Mouse (Mus musculus) c-Kit-positive CD71-positive TER-119-negative erythroid progenitor cells, embryonic 14.5 days (primary cell): ENCODE results near the gene Cep350.

Source experiments
- DNase-seq: peaks from one replicate; pipeline ENCODE4 v3.0.0-alpha.2; 2013; ENCODE audit warnings: low read depth

Cep350 gene

DNA sequence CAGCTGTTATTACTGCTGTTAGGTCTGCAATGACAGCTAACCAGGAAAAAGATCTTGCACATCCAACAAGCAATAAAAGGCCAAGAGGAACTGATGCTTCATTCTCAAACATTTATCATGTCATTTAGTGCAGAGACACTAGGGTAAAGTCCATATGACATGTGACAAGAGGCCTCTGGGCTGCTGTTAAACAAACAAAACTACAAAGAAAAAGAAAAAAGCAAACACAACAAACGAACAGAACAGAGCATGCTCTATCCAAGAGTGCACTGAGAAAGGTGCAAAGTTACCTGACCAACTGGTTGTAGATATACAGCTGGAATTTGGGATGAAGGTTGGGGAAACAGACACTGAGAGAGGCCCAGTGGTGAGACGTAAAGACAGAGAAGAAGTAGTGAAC lies 86.2 kb downstream of the Cep350 start:
- DNase-seq = no peak

GRCm38 (mm10) chr1:155882646-155883231 lies 90.3 kb downstream of the Cep350 start:
- peak; percentile 44 for DNase-seq

GRCm38 (mm10) chr1:155879596-155879995 lies 93.5 kb downstream of the Cep350 start:
- DNase-seq = no peak

DNA sequence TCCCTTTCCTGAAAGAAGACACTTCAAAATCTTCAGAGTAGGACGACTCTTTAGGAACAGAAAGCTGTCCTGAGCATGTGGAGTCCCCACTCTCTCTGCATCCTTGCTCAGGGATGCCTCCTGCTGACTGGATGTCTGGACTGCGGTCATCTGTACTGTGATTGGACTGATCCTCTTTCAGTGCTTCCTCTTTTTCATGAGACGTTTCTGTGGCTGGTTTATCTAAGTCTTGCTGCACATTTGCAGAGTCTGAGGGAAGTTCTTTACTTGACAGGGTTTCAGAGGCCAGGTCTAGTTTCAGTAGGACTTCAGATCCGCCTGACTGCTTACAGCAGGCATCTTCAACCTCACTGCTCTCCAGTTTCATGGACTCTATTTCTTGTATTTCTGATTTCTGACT lies 110.1 kb downstream of the Cep350 start:
- DNase-seq = no peak

DNA sequence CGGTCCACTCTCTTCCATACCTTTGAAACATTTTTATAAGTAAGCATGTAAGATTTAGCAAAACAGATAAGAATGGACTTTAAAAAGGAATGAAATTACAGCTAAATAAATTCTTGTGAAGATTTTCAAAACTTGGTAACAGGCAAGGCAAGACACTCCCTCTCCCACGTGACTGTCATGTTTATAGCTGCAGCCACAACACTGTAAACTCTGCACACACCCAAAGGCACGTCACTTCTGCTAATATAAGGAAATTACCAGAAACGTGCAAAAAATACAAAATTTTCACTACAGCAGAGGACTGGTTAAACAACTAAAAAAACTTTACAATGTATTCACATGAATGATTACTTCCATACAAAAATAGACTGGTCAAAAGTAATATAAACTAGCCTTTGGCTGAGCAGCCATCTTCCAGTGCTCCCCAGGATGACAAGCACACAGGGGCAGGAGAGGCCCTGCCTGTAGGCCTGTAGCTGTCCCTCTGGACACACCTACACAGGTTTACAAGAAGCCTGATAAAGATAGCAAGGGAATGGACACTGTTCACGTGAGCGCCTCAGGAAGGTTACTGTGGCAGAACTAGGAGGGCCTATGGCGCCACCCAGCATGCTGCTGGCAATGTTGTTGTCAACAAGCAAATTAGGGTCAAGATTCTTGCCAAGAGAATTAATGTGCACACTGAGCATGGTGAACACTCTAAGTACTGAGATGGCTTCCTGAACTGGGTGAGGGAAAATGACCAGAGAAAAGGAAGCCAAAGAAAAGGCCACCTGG lies 117.9 kb downstream of the Cep350 start:
- DNase-seq = no peak

- DNase-seq = no peak
These were observed 120.0 kb downstream of the Cep350 start for GRCm38 (mm10) chr1:155853009-155853408.

GRCm38 (mm10) chr1:155844235-155844634 lies 128.8 kb downstream of the Cep350 start:
- DNase-seq = no peak

GRCm38 (mm10) chr1:155843538-155843937 lies 129.5 kb downstream of the Cep350 start:
- DNase-seq = no peak

DNA sequence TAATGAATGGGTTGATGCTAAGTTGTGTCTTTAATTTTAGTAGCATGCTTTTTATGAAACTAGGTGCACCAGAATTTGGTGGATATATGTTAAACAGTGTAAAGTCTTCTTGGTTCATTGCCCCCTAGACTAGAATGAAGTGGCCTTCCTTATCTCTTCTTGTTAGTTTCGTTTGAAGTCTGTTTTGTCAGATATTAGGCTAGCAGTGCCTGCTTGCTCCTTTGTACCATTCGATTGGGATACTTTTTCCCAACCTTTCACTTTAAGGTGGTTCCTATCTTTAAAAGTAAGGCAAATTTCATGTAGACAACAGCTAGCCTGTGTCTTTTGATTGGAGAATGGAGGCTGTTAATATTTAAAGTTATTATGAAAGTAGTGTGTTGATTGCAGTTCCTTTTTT lies 137.4 kb downstream of the Cep350 start:
- no peak for DNase-seq

DNA sequence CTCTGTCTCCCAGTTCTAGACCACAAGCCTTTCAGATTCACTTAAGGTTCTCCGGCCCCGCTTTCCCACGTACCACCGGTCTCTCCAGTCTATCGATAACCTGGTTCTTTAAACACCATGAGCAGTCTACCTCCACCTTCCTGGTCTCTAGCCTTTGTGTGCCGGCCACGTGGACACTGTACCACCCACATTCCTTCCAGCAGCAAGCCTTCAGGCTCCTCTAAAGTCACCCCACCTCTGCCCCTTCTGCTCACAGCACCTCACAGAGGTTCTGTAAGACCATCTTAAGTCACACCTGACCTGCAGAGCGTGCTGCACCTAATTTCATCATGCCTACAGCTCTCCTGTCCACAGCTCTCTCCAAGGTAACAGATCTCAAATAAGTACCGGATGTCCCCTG lies 139.4 kb downstream of the Cep350 start:
- DNase-seq = no peak

- no peak for DNase-seq
These were observed 141.1 kb downstream of the Cep350 start for GRCm38 (mm10) chr1:155831958-155832357.

GRCm38 (mm10) chr1:155830861-155831260 lies 142.2 kb downstream of the Cep350 start:
- no peak for DNase-seq

DNA sequence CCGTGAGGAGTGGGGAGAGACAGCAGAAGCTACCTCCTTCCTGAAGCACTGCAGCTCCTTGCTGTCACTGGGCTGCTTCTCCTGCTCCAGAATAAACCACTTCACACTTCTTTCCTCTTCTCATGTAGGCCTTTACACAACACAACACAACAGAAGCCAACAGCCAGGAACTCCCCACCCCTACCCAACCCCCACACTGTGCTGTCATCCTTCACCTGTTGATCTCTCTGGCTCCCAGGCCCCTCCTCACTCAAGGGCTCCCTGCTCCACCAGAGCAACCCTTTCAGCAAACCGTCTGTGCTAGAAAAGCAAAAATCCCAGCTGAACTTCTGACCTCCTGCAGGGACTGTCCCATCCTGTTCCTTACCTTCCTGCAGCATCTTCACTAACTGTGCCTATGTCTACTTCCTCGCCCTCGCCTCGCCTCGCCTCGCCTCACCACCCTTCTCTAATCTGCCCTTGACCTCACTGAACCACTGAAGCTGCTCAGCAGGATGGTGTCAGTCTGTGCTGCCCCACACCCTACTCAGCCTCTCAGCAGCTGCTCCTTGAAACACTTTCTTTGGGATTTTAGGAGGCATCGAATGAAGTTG lies 145.3 kb downstream of the Cep350 start:
- DNase-seq = no peak

DNA sequence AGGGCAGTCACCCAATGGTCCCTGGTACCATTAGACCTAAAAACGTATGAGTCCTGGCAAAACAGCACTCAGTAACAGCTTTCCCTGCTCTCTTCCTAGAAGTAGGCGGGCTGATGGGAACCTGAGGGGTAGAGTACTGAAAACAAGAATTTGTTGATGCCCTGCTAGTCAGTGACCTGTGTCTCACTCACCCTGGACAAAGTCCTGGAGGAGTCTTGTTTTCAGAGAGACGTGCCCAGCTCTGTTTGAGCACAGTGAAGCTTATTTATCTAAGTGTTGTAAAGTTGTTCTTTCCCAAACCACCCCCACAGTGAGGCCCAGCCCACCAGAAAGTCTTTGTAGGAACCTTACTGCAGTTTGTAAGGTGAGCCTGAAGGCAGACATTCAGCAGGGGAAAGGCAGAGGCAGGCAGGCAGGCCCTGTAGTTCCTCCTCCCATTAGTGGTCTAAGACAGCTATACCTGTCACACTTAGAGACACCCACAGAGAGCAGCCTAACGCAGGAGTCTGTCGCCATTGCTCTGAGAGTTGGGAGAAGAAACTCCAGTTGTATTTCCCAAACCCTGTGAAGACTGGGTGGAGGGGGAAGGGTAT lies 146.2 kb downstream of the Cep350 start:
- DNase-seq = no peak

DNA sequence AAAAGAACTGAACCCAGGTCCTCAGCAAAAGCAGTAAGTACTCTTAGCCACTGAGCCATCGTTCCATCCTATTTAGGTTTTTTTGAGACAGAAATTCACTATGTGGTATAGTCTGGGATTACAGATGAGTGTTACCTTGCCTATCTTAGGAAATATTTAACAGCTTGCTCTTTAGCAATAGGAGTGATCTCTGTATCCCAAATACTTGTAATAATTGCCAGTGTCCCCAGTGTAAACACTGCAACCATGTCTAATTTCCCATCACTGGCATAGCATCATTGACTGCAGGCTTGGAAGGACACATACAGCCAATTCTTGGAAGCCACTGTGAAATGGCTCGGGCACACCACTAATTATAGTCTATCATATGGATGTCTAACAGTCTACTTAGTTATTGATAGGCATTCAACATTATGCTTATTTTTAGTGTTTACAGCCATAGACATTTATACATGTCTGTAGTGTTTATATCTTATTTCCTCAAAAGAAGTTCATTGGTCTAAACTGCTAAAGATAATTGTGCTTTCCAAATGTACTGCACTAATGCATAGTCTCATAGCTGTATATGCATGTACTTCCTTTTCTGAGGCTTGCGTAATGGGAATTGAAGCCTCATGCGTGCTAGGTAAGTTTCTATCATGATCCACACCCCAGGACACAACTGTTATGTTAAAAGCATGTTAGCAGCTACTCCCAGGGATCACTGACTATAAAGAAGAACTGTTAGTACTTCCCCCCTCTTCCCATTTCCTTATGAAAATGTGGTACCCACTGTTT lies 146.9 kb downstream of the Cep350 start:
- no peak for DNase-seq

GRCm38 (mm10) chr1:155820646-155821045 lies 152.4 kb downstream of the Cep350 start:
- DNase-seq = no peak

DNA sequence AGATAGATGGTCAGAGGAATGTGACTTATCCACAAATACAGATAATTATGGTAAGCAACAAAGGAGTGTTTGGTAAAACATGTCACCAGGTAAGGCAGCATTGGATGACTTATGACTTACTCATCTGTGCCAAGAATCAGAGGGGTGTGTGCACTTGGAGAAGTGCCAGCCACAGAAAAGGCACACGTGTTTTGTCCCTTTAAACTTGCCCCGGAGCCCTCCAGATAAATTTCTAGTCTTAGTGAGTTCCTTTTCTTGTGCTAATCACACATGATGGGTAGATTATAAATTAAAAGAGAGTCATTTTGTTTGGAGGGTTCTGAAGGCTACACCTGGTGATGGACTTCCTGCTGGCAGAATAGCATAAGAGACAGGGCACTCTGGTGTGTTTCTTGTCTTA lies 156.9 kb downstream of the Cep350 start:
- no peak for DNase-seq

GRCm38 (mm10) chr1:155812581-155813499 lies 160.2 kb downstream of the Cep350 start, which contains the start of gene Qsox1:
Qsox1 (minus strand) TSS chr1:155812889.
- DNase-seq = peak; percentile 78

GRCm38 (mm10) chr1:155811995-155812580 lies 161.0 kb downstream of the Cep350 start:
- DNase-seq = no peak

GRCm38 (mm10) chr1:155810616-155811015 lies 162.4 kb downstream of the Cep350 start:
- DNase-seq = no peak
